Mouse (Mus musculus): Measurements from ENCODE around the gene Mgll.

- no peak for TF ChIP-seq CTCF (IDR thresholded peaks at IDR 0.05; ENCODE audit: low read depth, low read length)
- no peak for TF ChIP-seq POLR2A (IDR thresholded peaks at IDR 0.05; ENCODE audit: extremely low read depth, insufficient read depth, low read length)
Measured at GRCm38 (mm10) chr6:88821294-88821693, 97.1 kb downstream of the Mgll start.
